Mouse (Mus musculus) naive thymus-derived CD4-positive, alpha-beta T cell, adult 5 months (primary cell): Measurements from ENCODE around the gene Slc7a5. TPM values are rescaled to one million over a fixed set of nuclear protein-coding genes. Genes with fewer than 3 reads are reported as not detected.

Source experiments
- polyA plus RNA-seq: library from polyadenylated mRNA; unstranded; fragments of 100-300 nt; shearing (Covaris generic); gene quantifications from one replicate; pipeline ENCODE4 v1.2.1, GENCODE M21; 2017

The Slc7a5 gene
- polyA plus RNA-seq, result 55.6 TPM

GRCm38 (mm10) chr8:121907587-121908248 lies at the start of gene Slc7a5:
Slc7a5 (minus strand) TSS chr8:121907694.

GRCm38 (mm10) chr8:121949222-121949800 lies 41.8 kb upstream of the Slc7a5 start, which contains the start of gene Banp:
Banp (plus strand) TSS chr8:121949750.

GRCm38 (mm10) chr8:121944831-121945230 lies 37.3 kb upstream of the Slc7a5 start, which contains the start of gene Car5a:
Car5a (minus strand) TSS chr8:121944904.

Other genes starting within 250 kb of the Slc7a5 start
- not detected for gene Jph3, start 178.1 kb downstream of the Slc7a5 start, polyA plus RNA-seq
- gene Klhdc4, start 78.1 kb downstream of the Slc7a5 start, polyA plus RNA-seq, result 44.9 TPM
- gene Car5a, start 37.2 kb upstream of the Slc7a5 start, polyA plus RNA-seq, result not detected
- gene Banp, start 42.1 kb upstream of the Slc7a5 start, polyA plus RNA-seq, result 33.4 TPM